In the genomic region with DNA sequence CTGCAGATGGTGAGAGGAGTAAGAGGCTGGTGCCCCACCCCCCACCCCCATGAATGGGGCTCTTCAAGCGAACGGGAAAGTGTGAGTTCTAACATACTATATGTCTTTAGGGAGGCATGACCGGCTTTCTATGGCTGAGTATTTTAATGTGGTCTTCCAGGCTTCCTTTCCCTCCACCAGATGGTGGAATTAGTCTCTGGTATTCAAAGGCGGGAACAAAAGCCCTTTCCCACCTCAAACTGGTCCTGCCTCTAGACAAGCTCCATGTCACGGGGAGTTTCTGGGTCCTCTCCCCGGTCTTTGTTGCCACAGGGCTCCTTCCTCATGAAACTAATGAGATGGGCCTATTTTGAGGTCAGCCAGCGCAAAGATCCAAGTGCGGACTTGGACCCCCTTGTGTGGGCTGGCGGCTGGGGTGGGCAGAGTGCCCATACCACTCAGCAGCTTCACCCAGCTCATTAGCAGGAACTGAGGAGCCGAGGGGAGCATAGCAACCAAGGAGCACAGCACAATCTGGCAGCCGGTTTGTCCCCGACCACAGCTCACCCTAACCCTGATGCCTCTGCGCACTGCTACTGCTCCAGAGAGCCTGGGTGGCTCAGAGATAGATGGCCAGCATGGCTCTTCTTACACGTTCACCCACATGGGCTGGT, we compare ENCODE assay signal across 7 mouse cellular contexts. TPM values are rescaled to one million over a fixed set of nuclear protein-coding genes. Genes with fewer than 3 reads are reported as not detected.
DNase-seq lines count a peak whose midpoint lies in the region; ATAC-seq lines count a peak whose summit lies in the region.

No protein-coding gene starts in this region.

- peak overlapping the region; percentile 99 for H3K27ac ChIP-seq in forebrain, embryonic 13.5 days
- peak overlapping the region; percentile 55 for H3K27ac ChIP-seq in hindbrain, embryonic 14.5 days

- H3K4me1 ChIP-seq in forebrain, embryonic 13.5 days = peaks cover 85% of the 10 kb centered on the region
- H3K4me1 ChIP-seq in hindbrain, embryonic 14.5 days (replicated peaks; ENCODE audit: control insufficient read depth, insufficient read depth, low read length) = peaks cover 34% of the 10 kb centered on the region

- DNase-seq in hindbrain, embryonic 14.5 days (ENCODE audit: low spot score) = peak; percentile 42
- DNase-seq in left cerebral cortex, adult 11 months (ENCODE audit: low spot score) = peak; percentile 32
- DNase-seq in retina, embryonic 14.5 days (ENCODE audit: low spot score) = peak; percentile 53
- no peak for DNase-seq in cerebellum, postnatal 36 days
- DNase-seq in cerebellum, adult 8-10 months = no peak

- no peaks in the 10 kb centered on the region for H3K9me3 ChIP-seq in forebrain, embryonic 13.5 days (replicated peaks)
- H3K9me3 ChIP-seq in hindbrain, embryonic 14.5 days (ENCODE audit: control insufficient read depth, low read length) = no peaks in the 10 kb centered on the region

- no peaks in the 10 kb centered on the region for H3K36me3 ChIP-seq in forebrain, embryonic 13.5 days (ENCODE audit: poor library complexity, severe bottlenecking)
- H3K36me3 ChIP-seq in hindbrain, embryonic 14.5 days (replicated peaks; ENCODE audit: control insufficient read depth, insufficient read depth) = no peaks in the 10 kb centered on the region

- no peaks in the 10 kb centered on the region for H3K27me3 ChIP-seq in forebrain, embryonic 13.5 days
- H3K27me3 ChIP-seq in hindbrain, embryonic 14.5 days (ENCODE audit: control insufficient read depth, insufficient read depth, low read length) = no peaks in the 10 kb centered on the region

- 11% methylated on average over 14 of the region's 14 CpGs for WGBS in forebrain, embryonic 13.5 days
- 20% methylated on average over 14 of the region's 14 CpGs for WGBS in hindbrain, embryonic 14.5 days

- H3K9ac ChIP-seq in forebrain, embryonic 13.5 days = no peak overlapping the region
- no peak overlapping the region for H3K9ac ChIP-seq in hindbrain, embryonic 14.5 days

- ATAC-seq in forebrain, embryonic 13.5 days = peak; percentile 84
- peak; percentile 76 for ATAC-seq in hindbrain, embryonic 14.5 days (ENCODE audit: low FRiP score)
- no peak for ATAC-seq in erythroblast, adult 5-6 weeks (replicated peaks; ENCODE audit: low FRiP score, poor library complexity, severe bottlenecking)

- no peak overlapping the region for H3K4me3 ChIP-seq in forebrain, embryonic 13.5 days
- H3K4me3 ChIP-seq in hindbrain, embryonic 14.5 days (replicated peaks; ENCODE audit: low read length) = no peak overlapping the region

- peak overlapping the region; percentile 36 for H3K4me2 ChIP-seq in forebrain, embryonic 13.5 days
- H3K4me2 ChIP-seq in hindbrain, embryonic 14.5 days (replicated peaks) = 0 out of 2 replicates have a peak overlapping the region, but pooled peaks have one; percentile 20

RNA-seq across cellular contexts. Expression of a gene that starts 39.5 kb away (rescaled TPM):
- polyA plus RNA-seq in forebrain, embryonic 13.5 days (2015; fragmentation: Nextera tagmentation; extraction: Ambion mirVana) = 6.6 and 7.1 TPM in 2 replicates
- 2.4 and 2.7 TPM in 2 replicates for polyA plus RNA-seq in hindbrain, embryonic 14.5 days (2014; fragmentation: Nextera tagmentation; extraction: Ambion mirVana)
- 0.38 and 1.5 TPM in 2 replicates for total RNA-seq in erythroblast, adult 5-6 weeks (2015; ENCODE audit: low replicate concordance)
- total RNA-seq in erythroblast, adult 5-6 weeks (2017; ENCODE audit: low replicate concordance) = 0.60 and 0.98 TPM in 2 replicates

Comparison
In these comparisons a context has a peak if more than half of its experiments do, and no peak if none do; other contexts are left out.
1. DNase-seq: peak in hindbrain, embryonic 14.5 days (single experiment), left cerebral cortex, adult 11 months (single experiment) and retina, embryonic 14.5 days (single experiment); none in cerebellum, postnatal 36 days (0 of 2) and cerebellum, adult 8-10 months (single experiment).